Mouse (Mus musculus) cerebellum, adult 9-11 months (tissue): Measurements from ENCODE around the gene Fars2.
A peak's percentile ranks its signal among the peaks of the same experiment; 100 is the strongest.

Experiments
- DNase-seq: peaks from one replicate; pipeline ENCODE4 v3.0.0; 2022

Fars2 gene

DNA sequence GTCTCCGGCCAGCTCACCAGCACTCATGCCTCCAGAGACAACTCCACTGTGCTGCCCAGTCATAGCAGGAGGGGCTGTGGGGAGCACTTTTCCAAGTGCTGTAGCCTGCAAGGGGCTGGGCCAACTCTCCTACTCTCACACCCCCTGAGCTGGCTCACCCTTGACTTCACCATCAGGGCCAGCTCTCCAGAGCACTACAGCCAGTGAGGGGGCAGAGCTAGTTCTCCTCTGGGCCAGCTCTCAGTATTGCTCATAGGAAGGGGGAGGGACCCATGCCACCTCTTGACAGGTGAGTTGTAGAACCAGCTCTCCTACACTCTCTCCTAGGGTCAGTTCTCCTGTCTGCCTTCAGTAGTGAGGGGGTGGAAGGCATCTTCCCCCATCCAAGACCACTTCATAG lies 413.6 kb downstream of the Fars2 start:
- no peak for DNase-seq

- no peak for DNase-seq
Observed at GRCm38 (mm10) chr13:36531893-36532292, 414.7 kb downstream of the Fars2 start.

DNA sequence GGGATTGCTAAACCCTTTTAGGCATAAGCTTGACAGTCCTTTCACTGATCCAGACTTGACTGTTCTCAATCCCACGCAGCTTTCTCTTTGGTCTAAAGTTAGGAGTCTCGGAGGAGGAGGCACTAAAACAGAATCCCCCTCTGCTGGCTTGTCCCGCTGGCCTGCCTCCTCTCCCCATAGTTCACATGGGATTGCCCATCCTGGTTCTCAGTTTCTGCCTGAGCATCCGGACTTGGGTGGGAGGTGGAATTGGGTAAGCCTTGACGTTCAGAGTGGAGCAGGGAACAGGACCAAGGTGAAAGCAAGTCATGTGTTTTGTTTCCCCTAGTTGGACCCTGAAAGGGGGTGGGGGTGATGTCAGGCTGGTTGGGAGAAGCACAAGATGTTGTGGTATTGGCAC lies 415.9 kb downstream of the Fars2 start:
- no peak for DNase-seq

GRCm38 (mm10) chr13:36533518-36533917 lies 416.3 kb downstream of the Fars2 start:
- no peak for DNase-seq

DNA sequence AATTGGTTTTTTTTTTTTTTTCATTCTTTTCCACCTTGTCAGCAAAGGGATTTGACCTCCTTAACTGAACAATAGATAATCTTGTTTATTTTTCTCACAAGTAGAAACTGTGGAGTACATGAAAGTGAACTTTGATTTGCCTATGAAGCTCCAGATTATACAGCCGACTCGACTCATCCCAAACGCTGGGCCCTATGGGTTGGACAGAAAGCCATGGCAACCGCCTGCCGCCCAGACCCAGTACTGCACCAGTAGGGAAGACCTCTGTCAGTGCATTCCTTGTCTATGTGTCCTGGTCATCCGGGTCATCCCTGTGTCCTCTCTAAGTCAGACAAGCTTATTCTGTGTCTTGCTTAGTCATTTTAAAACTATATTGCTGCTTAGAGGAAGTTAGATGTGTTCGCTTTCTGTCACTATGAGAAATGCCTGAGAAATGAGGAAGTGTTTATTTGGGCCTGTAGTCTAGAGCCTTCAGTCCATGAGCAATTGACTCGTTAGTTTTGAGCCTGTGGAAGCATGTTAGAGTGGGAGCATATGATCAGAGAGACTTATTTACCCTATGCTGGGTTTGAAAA lies 416.8 kb downstream of the Fars2 start:
- DNase-seq: no peak

DNA sequence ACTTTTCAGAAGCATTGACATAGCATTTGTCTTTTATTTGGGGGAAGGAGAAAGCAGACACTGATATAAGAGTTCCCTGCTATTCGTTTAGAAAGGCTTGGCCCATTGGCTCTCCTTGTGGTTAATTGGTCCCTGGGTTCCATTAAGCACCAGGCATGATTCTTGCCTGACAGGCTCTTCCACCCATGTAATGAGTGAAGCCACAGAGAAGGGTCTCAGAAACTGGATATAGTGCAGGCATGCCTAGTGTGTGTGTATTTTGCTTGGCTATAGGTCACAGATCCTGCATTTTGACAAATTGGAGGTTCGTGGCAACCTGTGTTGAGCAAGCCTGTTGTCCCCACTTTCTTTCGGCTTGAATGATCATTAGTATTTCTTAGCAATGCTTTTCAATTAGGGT lies 420.4 kb downstream of the Fars2 start:
- DNase-seq: no peak

DNA sequence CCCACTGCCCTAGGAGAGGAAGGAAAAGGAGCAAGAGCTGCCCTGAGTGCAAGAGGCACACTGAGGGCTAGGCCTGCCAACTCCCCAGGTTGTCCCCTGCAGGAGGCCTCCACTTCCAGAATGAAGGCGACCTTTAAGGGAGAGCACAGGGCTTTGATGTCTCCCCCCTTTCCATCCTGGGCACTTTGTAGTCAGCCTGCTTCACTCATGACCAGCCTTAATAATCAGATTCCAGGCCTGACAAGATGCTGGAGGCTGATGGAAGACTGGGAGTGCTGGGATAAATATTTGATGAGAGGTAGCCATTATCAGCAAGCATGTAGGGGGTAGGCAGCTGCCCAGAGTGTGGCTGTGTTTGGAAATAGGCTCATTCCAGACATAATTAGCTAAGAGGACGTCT lies 421.2 kb downstream of the Fars2 start:
- DNase-seq: no peak

DNA sequence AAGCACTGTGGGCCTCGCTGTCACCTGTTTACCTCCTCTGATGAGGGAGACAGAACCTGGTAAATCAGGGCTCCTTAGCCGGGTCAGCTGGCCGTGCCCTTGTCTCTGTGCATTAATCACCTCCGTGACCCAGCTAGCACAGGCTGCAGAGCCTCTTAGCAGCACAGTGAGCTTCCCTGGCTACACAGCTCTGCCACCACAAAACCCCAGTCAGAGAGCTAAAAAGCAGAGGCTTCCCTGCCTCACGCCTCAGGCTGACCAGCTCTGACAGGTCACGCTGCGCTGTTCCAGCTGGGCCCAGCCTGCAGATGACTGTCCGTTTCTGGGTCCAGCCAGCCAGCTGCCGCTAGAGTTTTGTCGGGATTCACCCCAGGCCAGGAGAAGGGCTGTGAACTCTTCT lies 423.0 kb downstream of the Fars2 start:
- DNase-seq: no peak

DNA sequence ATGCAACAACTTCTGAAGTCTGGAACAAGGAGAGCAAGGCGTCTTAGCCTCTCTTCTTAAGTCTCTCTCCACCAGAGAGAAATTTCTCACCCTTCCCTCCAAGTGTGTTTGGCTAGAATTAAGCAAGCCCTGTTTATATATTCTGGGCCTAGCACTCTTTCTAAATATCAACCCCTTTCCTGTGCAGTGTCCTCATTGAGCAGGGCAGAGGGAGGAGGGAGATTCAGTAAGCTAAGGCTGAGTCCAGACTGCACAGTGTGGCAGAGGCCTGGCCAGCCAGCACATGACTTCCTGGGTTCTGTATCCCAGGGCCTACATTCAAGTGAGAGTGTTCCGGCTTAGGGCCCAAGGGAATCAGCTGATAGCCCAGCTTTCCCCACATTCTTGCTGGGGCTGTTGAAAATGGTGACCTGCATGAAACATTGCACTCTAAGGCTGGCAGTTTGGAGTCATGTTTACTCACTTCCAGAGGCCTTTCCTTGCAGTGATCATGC lies 424.1 kb downstream of the Fars2 start:
- DNase-seq: no peak

- DNase-seq: no peak
Observed at GRCm38 (mm10) chr13:36550694-36551093, 433.5 kb downstream of the Fars2 start.

- DNase-seq: no peak
Observed at GRCm38 (mm10) chr13:36552522-36553246, 435.5 kb downstream of the Fars2 start.

DNA sequence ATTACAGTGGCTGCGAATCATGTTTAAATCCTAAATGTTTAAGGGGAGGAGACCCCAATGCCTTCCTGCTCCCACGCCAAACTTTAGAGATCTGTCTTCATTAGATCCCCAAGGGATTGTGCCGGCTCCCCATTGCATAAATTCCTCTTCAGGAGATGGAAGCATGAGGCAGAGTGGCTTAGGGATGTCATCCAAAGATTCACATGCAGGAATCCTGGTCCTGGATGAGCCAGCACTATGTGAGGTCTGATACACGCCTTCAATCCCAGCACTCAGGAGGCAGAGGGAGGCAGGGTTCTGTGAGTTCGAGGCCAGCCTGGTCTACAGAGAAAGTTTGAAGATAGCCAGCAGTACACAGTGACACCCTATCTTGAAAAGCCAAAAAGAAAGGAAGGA lies 436.0 kb downstream of the Fars2 start:
- DNase-seq: no peak

DNA sequence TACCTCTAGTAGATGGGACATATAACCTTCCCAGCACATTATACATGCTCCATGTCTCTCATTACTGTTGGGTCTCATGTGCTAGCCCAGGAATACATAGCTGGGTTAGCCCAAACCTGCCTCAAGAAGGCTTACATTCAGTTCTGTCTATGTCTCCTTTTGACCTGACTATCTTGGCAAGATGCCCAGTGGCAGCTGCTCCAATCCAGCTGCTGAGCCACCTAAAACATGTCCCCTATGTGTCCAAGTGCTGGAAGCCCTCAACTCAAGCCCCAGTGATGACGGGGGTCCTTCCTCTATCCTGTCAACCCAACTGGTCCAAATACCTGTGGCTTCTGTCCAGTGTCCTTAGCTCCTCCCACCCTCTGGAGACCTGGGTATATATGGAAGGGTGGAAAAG lies 437.5 kb downstream of the Fars2 start:
- no peak for DNase-seq

- no peak for DNase-seq
Observed at GRCm38 (mm10) chr13:36562447-36563441, 445.5 kb downstream of the Fars2 start.

GRCm38 (mm10) chr13:36564764-36565315 lies 447.6 kb downstream of the Fars2 start:
- no peak for DNase-seq

DNA sequence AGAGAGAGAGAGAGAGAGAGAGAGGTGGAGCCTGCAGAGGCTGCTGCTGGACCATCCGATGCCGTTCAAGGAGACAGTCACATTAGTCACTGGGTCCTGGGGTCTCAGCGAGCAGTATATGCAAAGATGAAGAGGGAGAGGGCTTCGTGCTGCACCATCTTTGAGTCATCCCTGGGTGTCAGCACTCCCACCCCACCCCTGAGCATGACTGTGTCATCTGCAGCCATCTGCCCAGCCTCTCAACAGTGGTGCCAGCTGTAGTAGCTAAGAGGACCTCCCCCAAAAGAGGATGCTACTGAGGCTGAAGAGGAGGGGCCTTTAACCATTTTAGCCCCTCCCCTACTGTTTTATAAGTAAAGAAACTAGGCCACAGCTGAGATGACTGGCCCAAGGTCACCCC lies 459.6 kb downstream of the Fars2 start:
- DNase-seq: peak; percentile 22

DNA sequence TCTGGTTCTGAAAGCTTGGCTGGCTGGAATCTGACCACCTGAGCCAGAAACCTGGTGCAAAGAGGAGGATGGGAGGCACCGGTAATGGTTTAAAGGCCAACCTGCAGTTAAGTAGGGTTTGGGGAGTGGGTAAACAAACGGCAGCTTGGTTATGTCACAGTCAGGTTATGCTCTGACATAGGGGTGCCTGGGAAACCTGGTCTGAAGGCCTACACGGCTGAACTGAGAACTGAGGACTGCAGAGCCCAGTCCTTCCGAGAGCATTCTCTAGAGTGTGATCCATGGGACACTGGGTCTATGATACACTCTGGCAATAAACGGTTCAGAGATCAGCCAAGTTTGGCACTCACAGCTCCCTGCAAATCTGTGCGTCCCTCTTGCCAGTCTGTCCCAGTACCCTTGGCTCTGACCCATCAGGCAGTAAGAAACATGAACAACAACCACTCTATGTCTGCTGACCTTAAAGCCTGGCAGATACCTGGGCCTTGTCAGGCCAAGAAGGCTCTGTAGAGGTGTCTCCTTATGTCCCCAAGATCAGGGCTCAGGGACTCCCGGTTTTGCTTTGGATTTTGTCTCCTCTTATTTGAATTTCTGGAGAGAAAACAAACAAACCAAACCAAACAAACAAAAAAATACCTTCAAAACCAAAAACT lies 460.8 kb downstream of the Fars2 start:
- DNase-seq: peak; percentile 63

DNA sequence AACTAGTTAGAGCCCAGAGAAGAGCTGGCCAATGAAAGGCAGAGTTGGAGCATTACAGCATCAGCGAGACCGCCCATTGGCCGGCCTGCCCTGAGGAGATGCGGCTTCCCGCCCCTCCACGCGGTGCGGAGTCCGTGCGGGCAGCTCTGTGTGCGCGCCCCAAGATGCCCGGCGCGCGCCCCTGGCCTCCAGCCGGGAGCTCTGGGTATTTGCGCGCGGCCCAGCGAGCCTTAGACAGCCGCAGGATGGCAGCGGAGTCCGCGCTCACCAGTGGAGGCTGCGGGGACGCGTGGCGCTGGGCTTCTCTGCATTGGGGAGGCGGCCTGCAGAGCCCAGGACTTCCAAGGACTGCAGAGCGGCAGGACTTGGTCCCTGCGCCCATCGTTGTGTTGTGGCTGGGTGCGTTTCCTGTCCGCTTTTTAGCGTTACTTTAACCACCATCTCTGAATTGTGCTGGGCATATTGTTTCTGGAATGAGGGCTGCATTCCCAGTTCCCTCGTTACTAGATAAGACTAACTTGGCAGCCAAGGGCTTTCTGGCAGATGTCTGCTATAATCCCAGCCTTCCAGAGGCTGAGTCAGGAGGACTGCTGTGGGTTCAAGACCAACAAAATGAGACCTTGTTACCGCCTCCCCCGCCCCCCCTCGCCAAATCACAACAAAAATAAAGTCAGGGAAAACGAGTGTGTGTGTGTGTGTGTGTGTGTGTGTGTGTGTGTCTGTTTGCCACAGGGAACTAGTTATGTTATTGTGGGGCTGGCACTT lies 461.5 kb downstream of the Fars2 start:
- DNase-seq: peak; percentile 93

DNA sequence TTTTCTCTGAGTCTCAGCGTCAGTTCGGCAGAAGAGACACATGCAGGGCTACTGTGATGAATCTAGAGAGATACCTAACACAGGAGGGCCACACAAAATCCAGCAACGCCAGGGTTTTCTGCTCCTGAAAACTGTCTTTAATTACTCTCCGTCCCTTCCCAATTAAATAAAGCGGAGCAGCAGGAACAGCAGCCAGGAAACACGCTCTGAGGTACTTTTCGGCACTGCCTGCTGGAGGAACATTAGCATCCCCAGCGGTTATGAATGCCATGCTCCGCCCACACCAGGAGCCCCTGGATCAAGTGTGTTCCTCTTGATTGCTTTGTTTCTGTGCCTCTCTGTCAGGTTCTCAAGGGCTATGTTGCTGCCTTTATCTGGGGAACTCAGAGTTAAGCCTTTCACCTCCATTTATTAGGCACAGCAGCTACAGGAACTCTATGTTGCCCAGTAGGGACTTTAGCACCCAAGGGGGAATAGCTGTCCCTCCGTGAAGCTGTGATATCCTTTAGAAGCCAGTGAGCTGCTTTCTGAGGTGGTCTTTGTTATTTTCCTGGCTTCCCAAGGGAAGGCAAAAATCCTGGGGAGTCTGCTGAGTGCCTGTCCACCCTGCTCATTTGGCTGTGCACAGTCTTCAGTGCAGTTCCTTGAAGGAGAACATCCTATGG lies 465.3 kb downstream of the Fars2 start:
- no peak for DNase-seq

DNA sequence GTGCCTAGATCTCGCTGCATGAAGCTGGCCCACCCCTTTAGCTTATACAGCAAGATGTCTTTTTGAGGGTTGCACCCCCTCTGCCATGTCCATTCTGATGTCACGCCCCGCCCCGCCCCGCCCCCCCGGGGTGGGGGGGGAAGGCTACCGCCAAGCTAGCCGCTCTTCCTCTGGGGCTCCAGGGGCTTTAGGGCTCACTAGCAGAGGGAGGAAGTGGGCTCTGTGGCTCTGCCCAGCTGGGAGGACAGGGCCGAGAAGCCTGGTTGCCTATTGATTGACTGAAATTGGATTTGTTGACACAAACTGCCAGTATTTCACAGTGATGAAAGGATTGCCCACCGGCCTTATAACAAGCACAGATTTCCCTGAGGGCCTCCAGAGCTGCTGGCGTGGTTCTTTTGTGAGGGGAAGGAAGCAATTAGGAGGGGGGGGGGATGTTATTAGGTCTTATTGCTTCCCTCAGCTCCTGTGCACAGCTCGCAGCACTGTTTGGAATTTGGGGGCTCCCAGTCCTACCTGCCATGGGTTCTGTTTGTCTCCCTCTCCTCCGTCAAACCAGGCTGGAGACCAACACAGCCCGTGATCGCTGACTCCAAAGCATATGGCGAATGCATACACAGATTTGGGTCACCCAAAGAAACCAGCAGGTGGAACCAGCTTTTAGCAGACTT lies 466.4 kb downstream of the Fars2 start:
- no peak for DNase-seq

GRCm38 (mm10) chr13:36584197-36584596 lies 467.0 kb downstream of the Fars2 start:
- no peak for DNase-seq
